Mouse (Mus musculus) splenic B cell, adult 2 months (primary cell): ENCODE data around the gene 3110082I17Rik.
"Not testable (repeated sequence)": the region's sequence is repeated elsewhere in the genome, so short reads cannot be mapped to it uniquely, and the experiment has no call there.

Source experiments
- DNase-seq: peaks from one replicate; pipeline ENCODE4 v3.0.0-alpha.2; 2011; ENCODE audit warnings: low read depth, low spot score
- H3K27me3 ChIP-seq: 2 replicates; pipeline ENCODE4 v1.6.1; 2012; ENCODE audit warnings: mild to moderate bottlenecking, low read length, moderate library complexity, mixed read lengths; ENCODE audit not compliant: control insufficient read depth, poor library complexity, insufficient read depth, severe bottlenecking
- H3K36me3 ChIP-seq: 2 replicates; pipeline ENCODE4 v1.6.1; 2012; ENCODE audit warnings: mild to moderate bottlenecking, low read length, moderate library complexity, mixed read lengths; ENCODE audit not compliant: control insufficient read depth, poor library complexity, insufficient read depth, severe bottlenecking

Gene 3110082I17Rik

GRCm38 (mm10) chr5:139338403-139338802 lies 121.9 kb downstream of the 3110082I17Rik start:
- H3K27me3 ChIP-seq: no peaks in the 10 kb centered on the region
- DNase-seq: no peak
- H3K36me3 ChIP-seq: peaks cover 7% of the 10 kb centered on the region

DNA sequence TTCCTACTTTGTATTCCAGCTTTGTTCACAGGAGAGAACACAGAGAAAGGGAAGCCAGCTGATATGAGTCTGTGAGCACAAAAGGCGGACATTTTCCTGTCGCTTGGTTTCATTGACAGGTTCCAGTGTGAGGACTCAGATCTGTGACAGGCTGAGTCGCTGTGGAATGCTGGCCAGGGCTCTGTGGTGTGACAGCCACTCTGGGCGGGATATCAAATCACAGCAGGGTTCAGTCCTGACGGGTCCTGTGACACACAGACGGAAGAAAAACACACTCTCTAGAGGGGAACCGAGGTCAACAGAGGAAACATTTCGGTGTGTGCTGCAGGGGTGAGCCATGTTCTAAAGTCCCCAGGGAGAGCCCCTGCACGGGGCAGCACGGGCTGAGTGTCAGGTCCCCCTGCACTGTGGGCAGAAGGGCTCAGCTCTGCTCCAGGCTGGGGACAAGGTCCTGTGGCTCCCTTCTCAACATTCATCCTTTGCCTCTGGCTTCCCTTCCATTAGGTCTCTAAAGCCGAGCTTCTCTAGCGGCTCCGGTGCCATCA lies 122.4 kb downstream of the 3110082I17Rik start:
- no peak for DNase-seq

DNA sequence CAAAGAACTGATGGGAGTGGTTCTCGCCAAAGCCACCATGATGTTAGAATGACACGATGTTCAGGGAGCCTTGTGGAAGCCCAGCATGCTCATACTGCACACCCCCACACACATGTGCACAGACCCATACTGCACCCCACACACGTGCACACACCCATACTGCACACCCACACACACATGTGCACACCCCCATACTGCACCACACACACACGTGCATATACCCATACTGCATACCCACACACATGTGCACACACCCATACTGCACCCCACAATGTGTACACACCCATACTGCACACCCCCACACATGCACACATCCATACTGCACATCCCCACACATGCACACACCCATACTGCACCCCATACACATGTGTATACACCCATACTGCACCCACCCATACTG lies 124.7 kb downstream of the 3110082I17Rik start:
- peaks cover 4% of the 10 kb centered on the region for H3K36me3 ChIP-seq
- H3K27me3 ChIP-seq: no peaks in the 10 kb centered on the region
- DNase-seq: no peak

More for the DNA sequence above, 122.4 kb downstream of the 3110082I17Rik start:
- H3K36me3 ChIP-seq: peaks cover 7% of the 10 kb centered on the region
- H3K27me3 ChIP-seq: no peaks in the 10 kb centered on the region

- not testable (repeated sequence) for DNase-seq, H3K36me3 ChIP-seq, H3K27me3 ChIP-seq
Observed at GRCm38 (mm10) chr5:139334394-139334793, 125.9 kb downstream of the 3110082I17Rik start.

- no peak for DNase-seq
- H3K27me3 ChIP-seq: no peaks in the 10 kb centered on the region
Observed at GRCm38 (mm10) chr5:139333301-139334013, 126.9 kb downstream of the 3110082I17Rik start.

DNA sequence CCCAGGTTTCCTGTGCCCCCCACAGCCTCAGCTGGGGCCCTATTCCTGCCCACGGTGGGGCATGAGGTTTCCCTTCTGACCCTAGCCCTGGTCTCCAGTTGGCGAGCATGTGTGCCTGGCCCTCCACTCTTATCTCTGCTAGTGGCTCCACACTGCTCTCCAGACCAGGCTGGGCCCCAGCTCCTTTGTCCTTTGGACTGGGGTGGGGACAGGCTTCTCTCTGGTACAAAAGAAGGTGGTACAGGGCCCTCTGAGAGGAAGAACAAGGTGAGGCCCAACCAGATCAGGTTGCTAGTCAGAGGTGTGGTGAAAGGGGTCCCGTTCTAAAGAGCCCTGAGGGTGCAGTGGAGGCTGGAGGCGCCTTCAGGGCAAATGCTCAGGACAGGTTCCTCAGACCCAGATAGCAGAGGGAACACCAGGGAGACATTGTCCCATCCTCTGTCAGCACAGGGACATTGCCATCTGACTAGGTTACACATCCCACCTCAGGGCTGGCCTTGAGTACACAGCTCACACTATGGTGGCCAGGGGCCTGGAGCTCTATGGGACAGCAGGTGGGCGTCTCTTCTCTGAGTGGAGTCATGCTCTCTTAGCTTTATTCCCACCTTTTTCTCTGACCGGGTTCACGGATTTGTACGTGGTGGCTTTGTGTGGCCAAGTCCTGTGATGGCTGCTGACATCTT lies 127.6 kb downstream of the 3110082I17Rik start:
- Histone ChIP-seq H3K36me3 (peaks cover 1% of the 10 kb centered on the region; the same call in 1 of the 2 replicates), H3K27me3 (no peaks in the 10 kb centered on the region)
- DNase-seq: no peak

More at GRCm38 (mm10) chr5:139333301-139334013, 126.9 kb downstream of the 3110082I17Rik start:
- peaks cover 4% of the 10 kb centered on the region; the same call in 1 of the 2 replicates for H3K36me3 ChIP-seq

DNA sequence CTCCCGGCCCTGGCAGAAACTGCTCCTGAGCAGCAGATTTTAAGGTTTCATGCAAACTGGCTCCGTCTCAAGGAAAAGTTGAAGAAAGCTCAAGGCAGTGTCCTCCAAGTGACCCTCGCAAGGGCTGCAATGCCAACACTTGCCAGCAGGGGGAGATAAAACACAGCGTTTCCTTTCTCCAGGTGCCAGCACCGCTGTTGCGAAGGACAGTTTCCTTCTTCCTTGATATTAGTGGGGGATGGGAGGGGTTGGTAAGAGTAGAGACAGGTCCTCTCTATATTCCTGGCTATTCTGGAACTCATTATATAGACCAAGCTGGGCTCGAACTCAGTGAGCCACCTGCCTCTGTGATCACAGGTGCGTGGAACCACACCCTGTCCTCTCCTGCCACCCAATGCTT lies 128.6 kb downstream of the 3110082I17Rik start:
- H3K27me3 ChIP-seq: no peaks in the 10 kb centered on the region
- no peaks in the 10 kb centered on the region for H3K36me3 ChIP-seq
- peak; percentile 80 for DNase-seq

- no peaks in the 10 kb centered on the region for H3K36me3 ChIP-seq
- DNase-seq: no peak
- H3K27me3 ChIP-seq: no peaks in the 10 kb centered on the region
Observed at GRCm38 (mm10) chr5:139330766-139331165, 129.6 kb downstream of the 3110082I17Rik start.

DNA sequence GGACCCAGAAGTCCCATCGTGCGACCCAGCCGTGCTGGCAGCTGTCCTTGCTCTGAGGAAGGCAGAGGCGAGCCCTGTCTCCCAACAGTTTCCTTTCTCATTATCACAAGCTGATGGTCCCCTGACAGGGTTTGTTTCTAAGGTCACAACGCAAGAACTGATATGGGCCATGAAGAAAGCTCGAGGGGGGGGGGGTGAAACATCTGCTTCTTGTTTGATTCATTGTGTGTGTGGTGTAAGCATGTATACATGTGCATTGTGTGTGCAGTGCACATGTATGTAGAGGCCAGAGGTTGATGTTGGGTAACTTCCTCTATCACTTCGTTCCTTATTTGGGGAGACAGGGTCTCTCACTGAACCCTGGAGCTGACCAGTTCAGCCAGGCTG lies 132.7 kb downstream of the 3110082I17Rik start:
- no peaks in the 10 kb centered on the region for H3K36me3 ChIP-seq
- DNase-seq: no peak
- no peaks in the 10 kb centered on the region for H3K27me3 ChIP-seq

- DNase-seq: no peak
- no peaks in the 10 kb centered on the region for H3K36me3 ChIP-seq
- H3K27me3 ChIP-seq: no peaks in the 10 kb centered on the region
Observed at GRCm38 (mm10) chr5:139326986-139327633, 133.2 kb downstream of the 3110082I17Rik start.

DNA sequence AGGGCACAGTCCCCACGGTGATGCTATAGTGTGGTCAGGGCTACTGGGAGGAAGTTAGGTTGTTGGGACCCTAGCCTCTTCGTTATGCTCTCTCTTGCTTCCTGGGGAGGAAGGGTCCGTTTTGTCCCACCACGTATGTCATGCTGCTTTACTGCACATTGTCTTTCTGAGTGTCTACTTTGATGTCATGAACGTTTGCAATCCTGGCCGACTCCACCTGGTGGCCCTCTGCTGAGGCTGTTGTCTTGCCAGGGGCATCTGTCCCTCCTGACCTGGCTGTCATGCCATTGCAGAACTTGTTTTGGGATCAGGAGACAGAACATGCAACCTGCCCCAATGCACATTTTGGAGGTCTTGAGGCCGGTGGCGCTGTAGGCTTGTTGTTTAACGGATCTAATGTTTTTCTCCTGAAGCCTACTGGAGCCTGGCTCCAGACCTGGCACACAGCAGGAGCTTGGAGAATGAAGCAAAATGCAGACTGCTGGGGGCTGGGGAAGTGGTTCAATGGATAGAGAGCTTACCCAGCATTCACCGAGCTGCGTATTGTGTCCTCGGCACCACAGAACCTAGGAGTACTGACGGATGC lies 134.1 kb downstream of the 3110082I17Rik start:
- H3K36me3 ChIP-seq: no peaks in the 10 kb centered on the region
- H3K27me3 ChIP-seq: no peaks in the 10 kb centered on the region
- DNase-seq: peak; percentile 42

- DNase-seq: peak; percentile 75
Observed at GRCm38 (mm10) chr5:139325395-139325966, 134.8 kb downstream of the 3110082I17Rik start, which contains the start of gene Adap1. Gene Adap1, minus strand, starts transcription at chr5:139325622.

GRCm38 (mm10) chr5:139324691-139325394 lies 135.5 kb downstream of the 3110082I17Rik start:
- no peaks in the 10 kb centered on the region for H3K36me3 ChIP-seq
- peak; percentile 78 for DNase-seq
- no peaks in the 10 kb centered on the region for H3K27me3 ChIP-seq

More at GRCm38 (mm10) chr5:139325395-139325966, 134.8 kb downstream of the 3110082I17Rik start, which contains the start of gene Adap1:
- Histone ChIP-seq H3K36me3 (no peaks in the 10 kb centered on the region), H3K27me3 (no peaks in the 10 kb centered on the region)
